Mouse (Mus musculus): ENCODE measurements around the gene Rims1. TPM values are rescaled to one million over a fixed set of nuclear protein-coding genes. Genes with fewer than 3 reads are reported as not detected.

Rims1 gene
- total RNA-seq, 2 experiments from 2014 or later = not detected

- ATAC-seq (ENCODE audit: poor library complexity, severe bottlenecking) = no peak
These were observed 545.5 kb downstream of the Rims1 start for GRCm38 (mm10) chr1:22260291-22260690.

GRCm38 (mm10) chr1:22258356-22258755 is 547.4 kb downstream of the Rims1 start:
- ATAC-seq (ENCODE audit: poor library complexity, severe bottlenecking) = no peak

GRCm38 (mm10) chr1:22254278-22254677 is 551.5 kb downstream of the Rims1 start:
- ATAC-seq (ENCODE audit: poor library complexity, severe bottlenecking) = peak; percentile 18; the same call in 1 of the 2 replicates

GRCm38 (mm10) chr1:22252873-22253272 is 552.9 kb downstream of the Rims1 start:
- ATAC-seq (ENCODE audit: poor library complexity, severe bottlenecking) = no peak

- ATAC-seq (ENCODE audit: poor library complexity, severe bottlenecking) = no peak
These were observed 556.9 kb downstream of the Rims1 start for GRCm38 (mm10) chr1:22248898-22249386.

- no peak for ATAC-seq (ENCODE audit: poor library complexity, severe bottlenecking)
These were observed 560.0 kb downstream of the Rims1 start for GRCm38 (mm10) chr1:22245748-22246147.
